In genomic region chr16:56477677-56478574, GRCm38 (mm10) we compare ENCODE assay signal across 8 mouse cellular contexts. TPM values are rescaled to one million over a fixed set of nuclear protein-coding genes. Genes with fewer than 3 reads are reported as not detected.
A peak's percentile ranks its signal among the peaks of the same experiment; 100 is the strongest.
DNase-seq lines count a peak whose midpoint lies in the region; ATAC-seq and TF ChIP-seq lines count a peak whose summit lies in the region.

TSS of gene Abi3bp (plus strand) at chr16:56477878.

- no peaks in the 10 kb centered on the region for H3K27me3 ChIP-seq in kidney, embryonic 16.5 days (ENCODE audit: insufficient read depth, low read length)
- no peaks in the 10 kb centered on the region for H3K27me3 ChIP-seq in lung, embryonic 14.5 days (ENCODE audit: insufficient read depth, low read length)
- no peaks in the 10 kb centered on the region for H3K27me3 ChIP-seq in small intestine, adult 2 months (ENCODE audit: control insufficient read depth, insufficient read depth, low read length)

- H3K27ac ChIP-seq in kidney, embryonic 16.5 days (ENCODE audit: low read length) = peak within 1 kb of the TSS; percentile 13; the same call in 1 of the 2 replicates
- H3K27ac ChIP-seq in lung, embryonic 14.5 days (ENCODE audit: low read depth) = peak within 1 kb of the TSS; percentile 75
- H3K27ac ChIP-seq in small intestine, adult 2 months (ENCODE audit: insufficient read depth, low read depth, low read length) = no peak within 1 kb of the TSS

- H3K36me3 ChIP-seq in kidney, embryonic 16.5 days (ENCODE audit: insufficient read depth, low read length) = no peaks in the 10 kb centered on the region
- H3K36me3 ChIP-seq in lung, embryonic 14.5 days (ENCODE audit: insufficient read depth) = no peaks in the 10 kb centered on the region
- no peaks in the 10 kb centered on the region for H3K36me3 ChIP-seq in small intestine, adult 2 months (ENCODE audit: control insufficient read depth, insufficient read depth, low read length)

- H3K9ac ChIP-seq in kidney, embryonic 16.5 days (replicated peaks; ENCODE audit: low read length) = peak within 1 kb of the TSS; percentile 6; the same call in 1 of the 2 replicates
- H3K9ac ChIP-seq in lung, embryonic 14.5 days = peak within 1 kb of the TSS; percentile 53

- H3K4me3 ChIP-seq in kidney, embryonic 16.5 days (ENCODE audit: low read length) = peak within 1 kb of the TSS; percentile 44
- peak within 1 kb of the TSS; percentile 35 for H3K4me3 ChIP-seq in lung, embryonic 14.5 days (ENCODE audit: low read depth, low read length)
- H3K4me3 ChIP-seq in small intestine, adult 2 months (ENCODE audit: low read depth, low read length) = peak within 1 kb of the TSS; percentile 11; the same call in 1 of the 2 replicates

- no peak for TF ChIP-seq CTCF in lung, embryonic 14.5 days (IDR thresholded peaks at IDR 0.05; ENCODE audit: low read depth)
- no peak for TF ChIP-seq CTCF in small intestine, adult 2 months (IDR thresholded peaks at IDR 0.05; ENCODE audit: extremely low read depth, insufficient read length, insufficient replicate concordance, low read depth, low read length)

- peak within 1 kb of the TSS; percentile 57 for H3K4me2 ChIP-seq in kidney, embryonic 16.5 days (replicated peaks; ENCODE audit: low read depth, low read length)
- H3K4me2 ChIP-seq in lung, embryonic 14.5 days = peak within 1 kb of the TSS; percentile 64

- 6% methylated on average over 11 of the region's 11 CpGs for WGBS in kidney, embryonic 16.5 days
- WGBS in lung, embryonic 14.5 days = 15% methylated on average over 11 of the region's 11 CpGs
- WGBS in small intestine, adult 2 months = 37% methylated on average over 11 of the region's 11 CpGs

- ATAC-seq in kidney, embryonic 16.5 days (ENCODE audit: low FRiP score, low TSS enrichment) = peak; percentile 93
- peak; percentile 85 for ATAC-seq in lung, embryonic 14.5 days (ENCODE audit: insufficient read depth)
- ATAC-seq in erythroid progenitor cell, adult 5-6 weeks (replicated peaks; ENCODE audit: low FRiP score, poor library complexity, severe bottlenecking) = no peak

- TF ChIP-seq POLR2A in small intestine, adult 2 months (IDR thresholded peaks at IDR 0.05; ENCODE audit: low read depth, low read length) = no peak

- peaks cover 9% of the 10 kb centered on the region for H3K4me1 ChIP-seq in kidney, embryonic 16.5 days (ENCODE audit: insufficient read depth, low read length)
- no peaks in the 10 kb centered on the region for H3K4me1 ChIP-seq in lung, embryonic 14.5 days (ENCODE audit: insufficient read depth)
- no peaks in the 10 kb centered on the region for H3K4me1 ChIP-seq in small intestine, adult 2 months (ENCODE audit: control insufficient read depth, insufficient read depth, insufficient read length, low read length)

- peak; percentile 28 for DNase-seq in adipocyte (ENCODE audit: low spot score)
- DNase-seq in brain, adult 2 months (ENCODE audit: low read depth, low spot score) = peak; percentile 89
- peak; percentile 64 to 75 for DNase-seq in heart, adult 18-20 months
- DNase-seq in lung, embryonic 14.5 days = peak; percentile 75
- no peak for DNase-seq in cerebellum, adult 11-12 months

- no peaks in the 10 kb centered on the region for H3K9me3 ChIP-seq in kidney, embryonic 16.5 days (ENCODE audit: low read length)
- H3K9me3 ChIP-seq in lung, embryonic 14.5 days (ENCODE audit: low read depth, low read length) = no peaks in the 10 kb centered on the region

RNA-seq across cellular contexts. Expression of gene Abi3bp, which starts in this region (rescaled TPM):
- 1 to 10 TPM; 5.0 to 7.4 TPM for total RNA-seq in heart, adult 18-20 months (2021)
- 3.8 and 4.2 TPM in 2 replicates for polyA plus RNA-seq in kidney, embryonic 16.5 days (2015; fragmentation: Nextera tagmentation; extraction: Ambion mirVana)
- polyA plus RNA-seq in lung, embryonic 14.5 days (2014; fragmentation: Nextera tagmentation; extraction: Ambion mirVana) = 18.1 and 20.2 TPM in 2 replicates
- polyA plus RNA-seq in small intestine, adult 2 months (2012; rRNA removed) = 0.76 and 1.0 TPM in 2 replicates
- 4.0 TPM in 1 of 2 replicates, not detected in the other for total RNA-seq in erythroid progenitor cell, adult 5-6 weeks (2015; ENCODE audit: low replicate concordance)
- total RNA-seq in erythroid progenitor cell, adult 5-6 weeks (2017; ENCODE audit: low replicate concordance) = 1.9 TPM in 1 of 2 replicates, not detected in the other
